Mouse (Mus musculus) heart, embryonic 10.5 days (tissue): Measurements from ENCODE around the gene Lrrc28. TPM values are rescaled to one million over a fixed set of nuclear protein-coding genes. Genes with fewer than 3 reads are reported as not detected.

Experiments
- DNase-seq: peaks from one replicate; pipeline ENCODE4 v3.0.0-alpha.2; 2017; ENCODE audit warnings: low spot score
- H3K27ac ChIP-seq: fragments of 300-500 bp; sonication (generic); 2 replicates; pipeline ENCODE4 v1.5.1; 2016; ENCODE audit warnings: mild to moderate bottlenecking
- H3K27me3 ChIP-seq: fragments of 300-500 bp; sonication (generic); 2 replicates; pipeline ENCODE4 v1.6.1; 2016; ENCODE audit warnings: mild to moderate bottlenecking; ENCODE audit not compliant: poor library complexity, insufficient read depth, severe bottlenecking
- H3K36me3 ChIP-seq: fragments of 300-500 bp; sonication (generic); 2 replicates; pipeline ENCODE4 v1.6.1; 2016; ENCODE audit warnings: mild to moderate bottlenecking, moderate library complexity
- H3K4me1 ChIP-seq: fragments of 300-500 bp; sonication (generic); 2 replicates; pipeline ENCODE4 v1.6.1; 2016; ENCODE audit warnings: mild to moderate bottlenecking
- H3K4me3 ChIP-seq: fragments of 300-500 bp; sonication (generic); 2 replicates; pipeline ENCODE4 v1.5.1; 2016; ENCODE audit warnings: mild to moderate bottlenecking, moderate library complexity
- H3K9me3 ChIP-seq: fragments of 300-500 bp; sonication (generic); 2 replicates; pipeline ENCODE4 v1.6.1; 2016; ENCODE audit warnings: mild to moderate bottlenecking, moderate library complexity
- WGBS: fragments of 180-500 bp; shearing (Covaris S2); methylation state at CpG from one replicate; pipeline ENCODE4 v1.1.7; 2016; 5-methylcytosine and 5-hydroxymethylcytosine counted together
- polyA plus RNA-seq: library from polyadenylated mRNA; unstranded; fragments of >200 nt; fragmentation: Nextera tagmentation; extraction: Ambion mirVana; gene quantifications from 2 replicates; pipeline ENCODE4 v1.2.1, GENCODE M21; 2016

The Lrrc28 gene
- 12.8 and 13.6 TPM in 2 replicates for polyA plus RNA-seq

DNA sequence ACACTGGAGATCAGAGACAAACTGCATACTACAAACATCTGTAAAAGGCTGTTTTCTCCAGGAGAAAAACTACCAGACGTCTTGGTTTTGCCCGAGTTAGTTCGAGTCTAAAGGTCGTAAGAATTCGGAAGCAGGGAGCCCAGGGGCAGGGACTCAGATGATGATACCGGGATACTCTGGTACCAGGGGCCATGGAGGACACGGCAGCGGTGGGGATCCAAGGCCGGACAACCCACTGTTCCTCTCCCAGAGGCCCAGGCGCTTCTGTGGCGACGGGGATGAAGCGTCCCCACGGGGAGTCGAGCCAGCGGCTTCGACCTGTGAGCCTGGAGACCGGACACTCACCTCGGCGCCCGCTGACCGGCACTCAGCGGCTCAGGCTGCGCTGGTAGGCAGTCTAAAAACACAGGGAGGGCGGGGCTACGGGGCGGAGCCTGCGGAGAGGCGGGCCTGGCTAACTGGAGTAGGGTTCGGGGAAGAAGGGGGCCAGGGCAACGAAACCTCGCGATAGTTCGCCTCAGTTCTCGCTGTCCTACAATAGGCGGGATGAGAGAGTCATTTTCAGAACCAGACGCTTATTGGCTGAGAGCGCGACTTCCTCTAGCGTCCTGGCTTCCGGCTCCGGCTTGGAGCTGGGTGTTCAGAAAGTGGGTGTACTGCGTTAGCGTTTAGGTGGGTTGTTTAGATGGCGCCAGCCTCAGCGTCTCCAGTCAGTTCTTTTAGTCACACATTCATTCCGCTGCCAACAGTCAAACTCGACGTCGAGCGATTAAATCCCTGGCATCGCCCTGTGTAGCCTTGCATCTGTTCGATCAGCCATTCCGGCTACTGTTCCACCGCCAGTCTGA, at the start of gene Lrrc28:
Lrrc28 (minus strand) TSS at position 436 of the 848 bp plus-strand sequence.
- peak within 1 kb of the TSS; percentile 75 for H3K4me3 ChIP-seq
- no peaks in the 10 kb centered on the region for H3K9me3 ChIP-seq
- DNase-seq: peak; percentile 100
- WGBS: under 1% methylated on average over 55 of the region's 55 CpGs
- H3K36me3 ChIP-seq: no peaks in the 10 kb centered on the region
- peak within 1 kb of the TSS; percentile 90 for H3K27ac ChIP-seq
- H3K4me1 ChIP-seq: peaks cover 35% of the 10 kb centered on the region
- no peaks in the 10 kb centered on the region for H3K27me3 ChIP-seq

DNA sequence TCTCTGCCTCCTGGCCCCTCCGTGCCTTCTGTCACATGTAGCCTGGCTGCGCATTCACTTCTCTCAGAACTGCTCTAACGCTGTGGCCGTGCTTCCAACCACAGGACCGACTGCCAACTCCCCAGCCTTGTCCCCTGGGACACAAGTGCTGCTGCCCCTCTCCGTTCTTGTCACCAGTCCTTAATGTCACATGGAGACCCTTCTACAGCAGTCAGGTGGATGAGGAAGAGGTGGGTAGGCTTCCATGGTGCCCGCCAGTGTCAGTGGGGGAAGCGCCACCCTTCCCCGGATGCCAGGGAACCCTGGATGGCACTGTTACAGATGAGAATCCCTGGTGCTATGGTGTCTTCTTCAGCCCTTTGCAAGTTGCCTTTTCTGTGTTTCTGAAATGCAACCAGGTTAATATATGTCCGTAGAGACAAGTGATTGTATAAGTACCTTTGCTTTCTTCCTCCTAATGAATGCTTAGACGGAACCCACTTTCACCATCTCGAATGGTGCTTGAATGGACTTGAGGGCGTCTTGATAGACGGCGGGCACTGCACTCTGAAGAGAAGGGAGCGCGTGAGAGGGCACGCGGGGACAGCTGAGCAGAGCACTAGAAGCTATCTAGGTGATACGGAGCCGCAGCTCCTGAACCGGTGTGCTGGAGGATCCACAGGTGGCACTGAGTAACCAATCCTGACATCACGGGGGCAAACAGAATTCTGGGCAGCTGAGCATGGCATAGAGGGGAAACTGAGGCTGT, 47.9 kb upstream of the Lrrc28 start:
- 88% methylated on average over 23 of the region's 23 CpGs for WGBS
- DNase-seq: no peak
- no peaks in the 10 kb centered on the region for H3K9me3 ChIP-seq
- H3K27me3 ChIP-seq: no peaks in the 10 kb centered on the region
- peaks cover 7% of the 10 kb centered on the region; the same call in 1 of the 2 replicates for H3K36me3 ChIP-seq
- no peak overlapping the region for H3K4me3 ChIP-seq
- H3K4me1 ChIP-seq: peaks cover 38% of the 10 kb centered on the region
- H3K27ac ChIP-seq: 0 out of 2 replicates have a peak overlapping the region, but pooled peaks have one; percentile 7

DNA sequence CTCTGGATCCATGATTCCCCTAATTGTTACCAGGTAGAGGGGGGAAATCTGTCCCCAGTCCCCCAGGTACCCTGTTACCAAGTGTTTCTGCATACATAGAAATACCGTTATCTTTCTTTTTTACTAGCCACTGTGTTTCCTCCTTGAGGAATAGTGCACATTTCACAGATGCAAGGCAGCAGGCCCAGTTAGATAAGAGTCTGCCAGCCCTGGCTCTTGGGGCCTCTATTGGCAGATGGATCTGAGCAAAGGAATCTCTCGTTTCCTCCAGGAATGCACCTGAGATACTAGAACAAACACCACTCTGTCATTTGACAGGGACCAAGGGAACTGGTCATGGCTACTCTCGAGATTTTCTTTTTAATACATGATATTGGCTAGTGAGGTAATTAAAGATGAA, 47.1 kb upstream of the Lrrc28 start:
- DNase-seq: no peak
- H3K27me3 ChIP-seq: no peaks in the 10 kb centered on the region
- WGBS: 30% methylated on average over 3 of the region's 3 CpGs
- no peaks in the 10 kb centered on the region for H3K9me3 ChIP-seq
- peaks cover 4% of the 10 kb centered on the region; the same call in 1 of the 2 replicates for H3K36me3 ChIP-seq
- peaks cover 38% of the 10 kb centered on the region for H3K4me1 ChIP-seq
- no peak overlapping the region for H3K4me3 ChIP-seq
- H3K27ac ChIP-seq: 0 out of 2 replicates have a peak overlapping the region, but pooled peaks have one; percentile 71

DNA sequence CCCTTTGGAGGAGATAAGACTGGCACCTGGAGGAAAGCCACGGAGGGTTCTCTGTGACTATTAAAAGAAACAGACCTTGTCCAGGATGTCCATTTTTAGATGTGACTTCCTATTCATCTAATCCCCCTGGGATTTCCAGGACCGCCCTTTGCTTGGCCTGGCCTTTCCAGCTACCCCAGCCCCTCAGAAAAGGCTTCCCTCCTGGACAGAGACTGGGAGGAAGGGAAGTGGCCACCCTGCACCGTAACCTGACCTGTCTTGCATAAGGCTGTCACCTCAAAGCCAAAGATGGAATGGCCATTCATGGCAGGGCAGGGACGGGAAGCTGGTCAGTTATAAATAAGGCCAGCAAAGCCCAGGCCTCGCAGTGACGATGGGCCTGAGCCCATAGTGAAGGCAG, 46.0 kb upstream of the Lrrc28 start:
- no peaks in the 10 kb centered on the region for H3K36me3 ChIP-seq
- peaks cover 38% of the 10 kb centered on the region for H3K4me1 ChIP-seq
- no peak overlapping the region for H3K4me3 ChIP-seq
- whole genome bisulfite sequencing: 29% methylated on average over 6 of the region's 6 CpGs
- peak overlapping the region; percentile 71 for H3K27ac ChIP-seq
- H3K9me3 ChIP-seq: no peaks in the 10 kb centered on the region
- H3K27me3 ChIP-seq: no peaks in the 10 kb centered on the region
- no peak for DNase-seq

DNA sequence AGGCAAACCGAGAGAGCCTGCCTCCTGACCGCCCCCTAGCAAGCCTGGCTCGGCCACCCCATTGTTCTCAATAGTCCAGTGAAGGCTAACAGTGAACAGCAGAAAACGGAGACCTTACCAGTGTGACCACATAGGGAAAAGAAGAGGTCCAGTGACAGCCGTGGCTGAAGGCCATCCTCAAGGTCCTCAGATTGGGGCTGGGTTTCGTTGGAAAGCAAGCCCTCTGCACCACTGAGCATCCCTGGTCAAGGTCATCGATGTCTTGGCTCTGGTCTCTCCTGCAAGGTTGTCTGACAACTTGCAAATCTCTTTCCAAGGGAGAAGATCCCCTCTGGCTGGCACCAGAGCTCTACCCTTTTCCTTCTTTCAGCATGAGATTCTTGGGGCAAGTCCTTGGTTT, 44.7 kb upstream of the Lrrc28 start:
- H3K27ac ChIP-seq: no peak overlapping the region
- DNase-seq: no peak
- H3K36me3 ChIP-seq: peaks cover 10% of the 10 kb centered on the region

DNA sequence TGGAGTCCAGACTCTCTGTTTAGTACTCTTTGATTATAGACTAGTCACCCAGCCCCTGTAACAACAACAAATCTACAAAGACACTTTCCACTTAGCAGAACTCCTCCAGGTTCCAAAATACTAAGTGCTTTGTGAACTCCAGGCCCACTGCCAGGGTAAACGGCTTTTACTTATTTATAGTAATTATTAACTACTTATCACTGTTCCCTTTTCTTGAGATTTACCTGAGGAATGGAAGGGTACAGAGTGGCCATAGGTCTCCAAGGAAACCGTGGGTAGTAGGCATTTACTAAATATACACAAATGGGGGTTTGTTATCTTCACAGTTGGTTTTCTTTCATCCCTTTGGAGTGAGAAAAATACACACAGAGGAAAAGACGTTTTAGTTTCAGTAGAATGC, 43.2 kb upstream of the Lrrc28 start:
- 31% methylated on average over 3 of the region's 3 CpGs for WGBS
- Histone ChIP-seq H3K4me3 (no peak overlapping the region), H3K36me3 (peaks cover 16% of the 10 kb centered on the region)

More for the DNA sequence above, 44.7 kb upstream of the Lrrc28 start:
- no peak overlapping the region for H3K4me3 ChIP-seq
- WGBS: 79% methylated on average over 7 of the region's 7 CpGs
- H3K4me1 ChIP-seq: peaks cover 38% of the 10 kb centered on the region
- H3K27me3 ChIP-seq: no peaks in the 10 kb centered on the region
- H3K9me3 ChIP-seq: no peaks in the 10 kb centered on the region

DNA sequence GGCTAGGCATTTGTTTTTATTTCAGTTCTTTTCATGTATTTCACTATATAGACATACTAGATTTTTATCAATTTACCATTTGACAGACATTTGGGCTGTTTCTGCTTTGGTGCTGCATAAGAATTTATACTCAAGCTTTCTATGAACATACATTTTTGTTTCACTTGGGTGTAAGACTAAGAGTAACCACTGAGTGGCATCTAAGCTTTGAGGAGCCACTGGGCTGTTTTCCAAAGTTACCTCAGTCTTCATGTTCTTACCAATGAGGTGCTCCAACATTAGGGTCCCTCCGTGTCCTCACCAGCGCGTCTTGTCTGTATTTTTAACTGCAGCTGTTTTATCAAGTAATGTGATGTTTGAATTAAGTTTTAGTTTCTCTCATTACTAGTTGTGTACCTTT, 41.5 kb upstream of the Lrrc28 start:
- Histone ChIP-seq H3K9me3 (no peaks in the 10 kb centered on the region), H3K4me3 (no peak overlapping the region), H3K36me3 (peaks cover 19% of the 10 kb centered on the region), H3K4me1 (peaks cover 26% of the 10 kb centered on the region), H3K27ac (no peak overlapping the region), H3K27me3 (no peaks in the 10 kb centered on the region)
- 97% methylated on average over 3 of the region's 3 CpGs for WGBS
- DNase-seq: no peak

More for the DNA sequence above, 43.2 kb upstream of the Lrrc28 start:
- Histone ChIP-seq H3K27me3 (no peaks in the 10 kb centered on the region), H3K4me1 (peaks cover 38% of the 10 kb centered on the region), H3K9me3 (no peaks in the 10 kb centered on the region), H3K27ac (no peak overlapping the region)
- no peak for DNase-seq

DNA sequence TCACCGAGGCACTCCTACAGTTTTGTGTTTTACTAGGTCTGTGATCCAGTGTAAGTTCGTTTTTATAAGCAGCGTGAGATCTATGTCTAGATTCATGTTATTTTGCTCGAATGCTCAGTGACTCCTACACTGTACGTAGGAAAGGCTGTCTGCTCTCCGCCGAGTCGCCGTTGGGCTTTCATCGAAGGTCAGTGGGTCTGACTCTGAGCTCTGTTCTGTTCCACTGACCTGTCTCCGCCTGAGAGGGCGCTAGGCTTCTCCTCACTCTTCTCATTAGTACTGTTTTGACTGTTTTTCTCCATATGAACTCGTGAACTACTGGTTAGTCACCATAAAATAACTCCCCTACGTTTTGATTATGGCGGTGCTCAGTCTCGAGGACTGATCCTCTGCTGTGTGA, 37.9 kb upstream of the Lrrc28 start:
- Histone ChIP-seq H3K9me3 (no peaks in the 10 kb centered on the region), H3K27me3 (no peaks in the 10 kb centered on the region), H3K4me1 (0 out of 2 replicates have a peak, but pooled peaks cover 6% of the 10 kb centered on the region), H3K36me3 (peaks cover 40% of the 10 kb centered on the region), H3K27ac (no peak overlapping the region), H3K4me3 (no peak overlapping the region)
- DNase-seq: no peak
- WGBS: 82% methylated on average over 16 of the region's 16 CpGs

DNA sequence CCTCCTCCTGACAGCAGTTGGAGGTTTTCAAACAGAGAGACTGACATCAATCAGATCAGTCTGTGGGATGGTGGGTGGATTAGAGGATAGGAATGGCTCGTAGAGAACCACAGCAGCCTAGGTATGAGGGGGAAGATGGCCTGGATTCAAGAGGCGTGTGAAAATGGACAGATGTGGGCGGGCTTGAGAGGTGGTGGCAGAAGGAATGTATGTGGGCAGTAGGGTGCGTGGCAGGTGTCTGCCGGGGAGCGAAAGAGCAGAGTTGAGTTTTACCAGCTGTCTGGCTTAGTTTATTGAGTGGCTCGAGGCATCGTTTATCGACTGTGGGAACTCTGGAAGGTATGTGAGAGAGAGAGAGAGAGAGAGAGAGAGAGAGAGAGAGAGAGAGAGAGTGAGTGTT, 36.0 kb upstream of the Lrrc28 start:
- WGBS: 70% methylated on average over 9 of the region's 9 CpGs
- Histone ChIP-seq H3K4me3 (no peak overlapping the region), H3K36me3 (peaks cover 44% of the 10 kb centered on the region), H3K4me1 (peaks cover 11% of the 10 kb centered on the region), H3K27me3 (no peaks in the 10 kb centered on the region), H3K27ac (no peak overlapping the region), H3K9me3 (no peaks in the 10 kb centered on the region)
- no peak for DNase-seq

DNA sequence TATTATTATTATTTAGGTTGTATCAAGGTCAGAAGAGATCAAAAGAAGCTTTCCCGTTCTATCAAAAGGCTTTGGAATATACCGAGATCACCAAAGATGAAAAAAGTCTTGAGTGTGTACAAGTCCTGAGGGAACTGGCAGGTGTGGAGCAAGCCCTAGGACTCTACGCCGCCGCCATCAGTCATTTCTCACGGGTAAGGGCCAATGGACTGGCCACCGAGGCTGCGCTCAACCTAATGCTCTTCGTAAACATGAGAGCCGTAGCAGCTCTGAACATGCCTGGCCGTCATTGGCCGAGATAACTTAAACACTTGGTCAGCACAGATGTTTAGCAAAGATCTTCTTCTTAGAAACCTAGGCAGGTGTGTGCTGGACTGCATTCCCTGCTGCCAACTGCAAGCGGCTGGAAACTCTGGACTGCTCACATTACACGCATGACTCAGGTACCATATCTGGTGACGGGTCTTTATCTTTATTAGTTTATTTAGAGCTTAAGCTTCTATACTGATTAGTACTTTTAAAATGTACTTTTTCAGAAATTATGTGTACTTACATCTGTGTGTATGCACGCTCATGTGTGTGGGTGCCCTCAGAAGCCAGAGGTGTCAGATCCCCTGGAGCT, 33.9 kb upstream of the Lrrc28 start:
- Histone ChIP-seq H3K36me3 (peaks cover 29% of the 10 kb centered on the region), H3K27me3 (no peaks in the 10 kb centered on the region), H3K9me3 (no peaks in the 10 kb centered on the region), H3K4me3 (no peak overlapping the region), H3K27ac (no peak overlapping the region), H3K4me1 (peaks cover 24% of the 10 kb centered on the region)
- DNase-seq: no peak
- WGBS: 89% methylated on average over 16 of the region's 16 CpGs

DNA sequence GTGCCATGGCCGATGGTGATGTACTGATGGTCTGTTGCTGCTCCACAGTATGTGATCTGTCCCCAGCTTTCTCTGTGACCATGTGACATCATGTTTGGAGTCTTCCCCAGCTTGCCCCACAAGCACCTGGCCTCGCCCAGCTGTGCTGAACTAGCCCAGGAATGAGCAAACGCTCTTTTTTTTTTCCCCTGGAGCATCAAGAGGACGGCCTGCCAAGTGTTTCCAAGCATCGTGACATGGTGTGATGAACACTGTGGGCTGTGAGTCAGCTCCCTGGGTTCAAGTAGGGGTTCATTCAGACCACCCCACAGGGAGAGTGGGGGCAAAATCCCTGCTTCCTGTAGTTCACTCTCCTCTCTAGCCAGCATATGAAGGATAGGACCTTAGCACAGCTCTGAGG, 28.6 kb upstream of the Lrrc28 start:
- peaks cover 20% of the 10 kb centered on the region for H3K4me1 ChIP-seq
- H3K4me3 ChIP-seq: no peak overlapping the region
- no peaks in the 10 kb centered on the region for H3K27me3 ChIP-seq
- no peak for DNase-seq
- peak overlapping the region; percentile 57 for H3K27ac ChIP-seq
- WGBS: 80% methylated on average over 5 of the region's 5 CpGs
- H3K36me3 ChIP-seq: peaks cover 30% of the 10 kb centered on the region
- no peaks in the 10 kb centered on the region for H3K9me3 ChIP-seq

DNA sequence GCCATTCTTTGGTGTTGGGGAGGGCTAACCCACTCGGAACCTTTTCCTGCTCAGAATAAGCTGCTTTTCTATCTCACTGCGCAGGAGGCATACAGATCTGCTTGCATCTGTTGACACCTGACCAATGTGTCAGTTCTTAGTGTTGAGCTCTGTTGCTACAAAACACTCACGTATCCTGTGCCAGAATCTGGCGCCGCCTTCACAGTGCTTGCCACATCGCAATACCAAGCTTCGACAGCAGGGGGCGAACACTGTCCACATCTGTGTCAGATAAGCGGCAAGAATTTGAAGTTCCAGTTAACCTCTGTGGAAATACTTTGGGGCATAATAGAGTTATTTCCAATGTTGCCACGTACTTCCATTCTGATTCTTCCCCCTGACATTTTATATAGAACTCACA, 27.6 kb upstream of the Lrrc28 start:
- H3K27me3 ChIP-seq: no peaks in the 10 kb centered on the region
- H3K36me3 ChIP-seq: peaks cover 34% of the 10 kb centered on the region
- peak; percentile 91 for DNase-seq

More for the DNA sequence above, 27.6 kb upstream of the Lrrc28 start:
- Histone ChIP-seq H3K9me3 (no peaks in the 10 kb centered on the region), H3K4me3 (no peak overlapping the region), H3K27ac (0 out of 2 replicates have a peak overlapping the region, but pooled peaks have one; percentile 57), H3K4me1 (peaks cover 20% of the 10 kb centered on the region)
- WGBS: 9% methylated on average over 10 of the region's 10 CpGs
